Comparison of ENCODE assay signal across 21 mouse cellular contexts in the genomic region with DNA sequence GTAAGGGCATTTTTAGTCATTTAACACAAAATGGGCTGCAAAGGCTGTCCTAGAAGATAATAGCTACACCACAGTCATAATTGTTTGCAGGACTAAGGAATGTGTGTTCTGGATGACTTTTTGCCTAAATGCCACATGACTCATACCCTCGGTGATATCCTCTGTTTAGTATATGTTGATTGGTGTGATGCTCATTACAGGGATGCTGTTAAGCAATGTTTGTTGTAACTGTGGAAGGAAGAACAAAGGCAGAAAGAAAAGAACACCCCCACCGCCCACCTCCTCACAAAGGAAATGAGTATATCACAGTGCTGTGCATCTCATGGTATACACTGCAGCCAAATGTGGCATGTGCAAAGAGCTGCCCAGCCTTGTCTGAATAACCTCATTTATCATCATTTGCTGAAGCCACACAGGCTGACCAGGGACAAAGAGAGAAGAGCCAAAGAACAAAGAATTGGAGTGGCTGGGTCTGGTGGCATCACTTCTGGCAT.
"Had no signal": no experiment of that assay in that cellular context is flagged by ENCODE, and none has a peak within 500 bp of the region (broad histone marks: within the 10 kb centered on the region; RNA-seq: fewer than 3 reads in every experiment).

No protein-coding gene starts in this region.

- H3K9me3 ChIP-seq: limb, embryonic 10.5 days; limb, embryonic 13.5 days; liver, embryonic 12.5 days; liver, embryonic 15.5 days; lung, embryonic 15.5 days; megakaryocyte, embryonic 14.5 days; midbrain, embryonic 10.5 days; midbrain, embryonic 13.5 days; stomach, embryonic 15.5 days had no signal

- ATAC-seq: liver, embryonic 12.5 days; midbrain, embryonic 13.5 days; midbrain, embryonic 16.5 days had no signal

- H3K36me3 ChIP-seq: limb, embryonic 10.5 days; limb, embryonic 13.5 days; liver, embryonic 12.5 days; liver, embryonic 15.5 days; lung, embryonic 15.5 days; midbrain, embryonic 10.5 days; midbrain, embryonic 13.5 days; stomach, embryonic 15.5 days had no signal

- H3K9ac ChIP-seq: limb, embryonic 13.5 days; liver, embryonic 12.5 days; liver, embryonic 15.5 days; lung, embryonic 15.5 days; midbrain, embryonic 13.5 days; stomach, embryonic 15.5 days had no signal

- H3K4me2 ChIP-seq: limb, embryonic 13.5 days; liver, embryonic 12.5 days; liver, embryonic 15.5 days; lung, embryonic 15.5 days; midbrain, embryonic 13.5 days; stomach, embryonic 15.5 days had no signal

- H3K4me1 ChIP-seq: liver, embryonic 12.5 days; liver, embryonic 15.5 days; lung, embryonic 15.5 days; megakaryocyte, embryonic 14.5 days; midbrain, embryonic 10.5 days; midbrain, embryonic 13.5 days; stomach, embryonic 15.5 days had no signal

- H3K27ac ChIP-seq: limb, embryonic 10.5 days; limb, embryonic 13.5 days; liver, embryonic 12.5 days; liver, embryonic 15.5 days; lung, embryonic 15.5 days; midbrain, embryonic 10.5 days; midbrain, embryonic 13.5 days; stomach, embryonic 15.5 days had no signal

- DNase-seq: kidney, adult 2 months; kidney, postnatal 10 days; kidney, postnatal 4 days; liver; lung, adult 18-20 months; lung, postnatal 10 days; lung, postnatal 36 days; right cerebral cortex, adult 18-20 months; right cerebral cortex, postnatal 14 days; right cerebral cortex, postnatal 4 days; thymus, postnatal 36 days had no signal

- H3K4me3 ChIP-seq: limb, embryonic 10.5 days; limb, embryonic 13.5 days; liver, embryonic 12.5 days; liver, embryonic 15.5 days; lung, embryonic 15.5 days; megakaryocyte, embryonic 14.5 days; midbrain, embryonic 10.5 days; midbrain, embryonic 13.5 days; stomach, embryonic 15.5 days had no signal

- H3K27me3 ChIP-seq: liver, embryonic 12.5 days; liver, embryonic 15.5 days; lung, embryonic 15.5 days; megakaryocyte, embryonic 14.5 days; midbrain, embryonic 13.5 days; stomach, embryonic 15.5 days had no signal
